Mouse (Mus musculus): ENCODE measurements around the gene Them7.

The Them7 gene

GRCm38 (mm10) chr2:105234278-105234677 is 10.2 kb downstream of the Them7 start:
- no peak for DNase-seq (ENCODE audit: low read depth, low spot score)

- DNase-seq (ENCODE audit: low read depth, low spot score) = no peak
Measured at GRCm38 (mm10) chr2:105235380-105236115, 11.4 kb downstream of the Them7 start.

- DNase-seq (ENCODE audit: low read depth, low spot score) = no peak
Measured at GRCm38 (mm10) chr2:105237424-105237823, 13.3 kb downstream of the Them7 start.

- DNase-seq (ENCODE audit: low read depth, low spot score) = no peak
Measured at GRCm38 (mm10) chr2:105237841-105238240, 13.7 kb downstream of the Them7 start.

DNA sequence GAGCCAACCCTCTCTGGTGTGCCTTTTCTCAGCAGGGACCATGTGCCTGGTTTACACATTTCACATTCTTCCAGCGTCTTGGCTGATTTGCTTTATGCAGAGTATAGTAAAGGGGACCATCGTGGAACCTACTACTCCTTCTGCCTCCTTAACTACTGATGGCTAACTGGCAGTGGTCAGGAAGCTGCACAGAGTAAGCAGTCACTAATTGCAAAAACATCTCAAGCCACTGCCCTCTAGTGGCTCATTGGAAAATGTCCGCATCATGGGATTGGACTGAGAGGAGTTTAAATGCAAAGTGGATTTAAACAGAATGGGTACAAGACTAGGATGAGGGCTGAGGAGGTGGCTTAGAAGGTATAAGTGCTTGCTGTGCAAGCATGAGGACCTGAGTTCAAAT is 14.7 kb downstream of the Them7 start:
- peak; percentile 68 for DNase-seq (ENCODE audit: low read depth, low spot score)

DNA sequence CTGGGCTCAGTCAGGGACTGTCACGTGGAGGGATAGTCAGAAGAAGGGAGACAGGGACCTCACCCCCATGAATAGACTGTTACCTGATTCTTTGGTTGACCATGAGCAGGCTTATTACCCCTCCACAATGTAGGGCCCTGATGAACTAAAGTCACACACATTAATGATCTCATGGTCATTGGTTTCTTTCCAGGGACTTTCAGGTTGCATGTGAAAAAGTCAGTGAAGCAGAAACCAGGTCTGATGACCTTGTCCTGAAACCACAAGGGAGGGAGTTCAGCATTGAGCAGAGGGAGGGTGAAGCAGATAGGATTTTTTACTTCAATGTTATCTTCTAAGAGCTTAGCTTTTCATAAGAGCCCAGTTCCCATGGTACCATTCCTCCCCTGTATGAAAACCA is 16.5 kb downstream of the Them7 start:
- DNase-seq (ENCODE audit: low read depth, low spot score) = no peak

- DNase-seq (ENCODE audit: low read depth, low spot score) = peak; percentile 76
Measured at GRCm38 (mm10) chr2:105242940-105243339, 18.8 kb downstream of the Them7 start.

- DNase-seq (ENCODE audit: low read depth, low spot score) = no peak
Measured at GRCm38 (mm10) chr2:105244733-105245132, 20.6 kb downstream of the Them7 start.

DNA sequence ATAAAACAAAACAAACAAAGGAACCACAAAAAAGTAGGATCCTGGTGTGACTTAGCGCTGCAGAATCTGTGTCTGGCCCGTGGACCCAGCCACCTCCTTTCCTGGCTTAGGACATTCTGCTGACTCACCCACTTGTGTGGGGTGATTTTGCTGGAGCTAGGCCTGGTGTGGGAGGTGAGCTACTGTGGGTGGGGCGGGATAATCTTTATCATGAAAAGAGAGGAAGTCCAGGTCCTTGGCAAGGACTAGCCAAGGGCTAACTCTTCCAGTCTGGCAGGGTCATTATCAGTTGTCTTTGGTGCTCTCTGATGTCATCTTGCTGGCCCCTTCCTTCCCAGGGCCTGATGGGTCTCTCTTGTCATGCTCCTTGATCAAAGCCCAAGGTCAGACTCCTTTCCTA is 27.9 kb downstream of the Them7 start:
- no peak for DNase-seq (ENCODE audit: low read depth, low spot score)

GRCm38 (mm10) chr2:105252824-105253223 is 28.7 kb downstream of the Them7 start:
- no peak for DNase-seq (ENCODE audit: low read depth, low spot score)

GRCm38 (mm10) chr2:105255457-105255856 is 31.3 kb downstream of the Them7 start:
- DNase-seq (ENCODE audit: low read depth, low spot score) = no peak

DNA sequence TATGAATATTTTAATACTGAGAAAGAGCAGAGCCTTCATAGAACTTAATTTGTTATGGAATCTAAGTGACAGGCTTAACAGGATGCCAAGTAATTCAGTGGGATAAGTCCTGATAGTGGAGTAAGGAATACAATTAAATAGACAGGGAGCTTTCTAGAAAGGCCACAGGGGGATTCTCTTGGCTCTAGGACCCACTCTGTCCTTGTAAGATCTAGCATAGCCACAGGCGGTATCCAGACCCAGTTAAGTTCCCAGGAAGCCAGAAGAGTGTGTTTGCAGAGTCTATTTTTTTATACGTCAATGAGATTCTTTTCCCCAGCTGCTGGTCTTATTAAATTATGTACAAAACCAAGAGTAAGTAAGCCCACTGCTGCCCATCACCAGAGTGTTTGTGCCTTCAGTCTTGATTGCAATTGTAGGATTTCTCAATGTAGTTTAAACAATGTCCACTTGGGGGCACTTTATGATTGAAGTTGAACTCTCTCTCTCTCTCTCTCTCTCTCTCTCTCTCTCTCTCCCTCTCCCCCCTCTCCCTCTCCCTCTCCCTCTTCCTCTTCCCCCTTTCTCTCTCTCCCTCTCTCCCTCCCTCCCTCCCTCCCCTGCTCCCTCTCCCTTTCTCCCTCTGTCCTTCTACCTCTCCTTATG is 32.4 kb downstream of the Them7 start:
- DNase-seq (ENCODE audit: low read depth, low spot score) = peak; percentile 41

- DNase-seq (ENCODE audit: low read depth, low spot score) = no peak
Measured at GRCm38 (mm10) chr2:105257376-105257775, 33.3 kb downstream of the Them7 start.

DNA sequence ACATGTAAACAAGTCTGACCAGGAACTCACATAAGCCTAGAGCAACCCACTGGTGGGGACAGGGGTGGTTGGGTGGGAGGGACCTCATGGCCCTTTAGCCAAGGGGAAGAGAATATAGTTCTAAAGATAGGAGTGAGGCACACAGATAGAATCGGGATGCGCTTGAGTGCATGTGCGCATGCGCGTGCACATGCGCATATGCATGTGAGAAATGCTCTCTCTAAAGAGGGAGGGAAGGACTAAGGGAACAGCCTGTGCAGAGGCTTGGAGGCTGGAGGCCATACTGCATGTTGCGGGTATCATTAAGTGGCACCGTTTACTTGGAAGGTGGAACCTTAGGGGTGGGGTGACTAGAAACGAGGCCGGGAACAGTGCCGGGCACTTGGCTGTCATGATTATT is 37.2 kb downstream of the Them7 start:
- DNase-seq (ENCODE audit: low read depth, low spot score) = no peak

- DNase-seq (ENCODE audit: low read depth, low spot score) = no peak
Measured at GRCm38 (mm10) chr2:105263219-105263618, 39.1 kb downstream of the Them7 start.

DNA sequence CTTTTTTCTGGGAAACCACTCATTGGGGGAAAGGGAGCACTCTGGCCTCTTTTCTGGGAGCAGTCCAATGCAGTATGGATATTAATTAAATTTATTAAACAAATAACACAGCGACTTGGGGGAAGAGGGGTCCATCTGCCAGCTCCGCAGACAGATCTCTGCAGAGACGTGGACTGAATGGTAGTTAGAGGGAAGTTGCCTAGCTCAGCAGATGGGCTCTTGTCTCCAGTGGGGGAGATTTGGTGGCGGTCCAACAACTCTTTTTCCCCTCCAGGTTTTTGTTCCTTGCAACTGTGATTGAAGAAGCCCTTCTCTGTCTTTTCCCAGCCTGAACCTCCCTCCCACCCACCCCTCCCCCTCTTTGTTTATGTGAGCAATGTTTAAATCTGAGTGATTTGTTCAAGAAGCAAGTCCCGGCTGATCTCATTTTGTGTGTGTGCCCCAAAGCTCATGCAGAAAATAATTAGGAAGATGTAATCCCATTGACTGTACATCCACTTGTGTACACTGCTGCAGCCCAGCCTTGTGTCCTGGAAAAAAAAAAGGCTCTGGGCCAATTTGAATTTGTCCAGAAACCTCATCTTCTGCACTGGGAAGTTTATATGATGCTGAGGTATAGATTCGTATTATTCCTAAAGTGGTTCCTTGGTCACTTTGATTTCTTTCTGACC is 58.4 kb downstream of the Them7 start:
- no peak for DNase-seq (ENCODE audit: low read depth, low spot score)

DNA sequence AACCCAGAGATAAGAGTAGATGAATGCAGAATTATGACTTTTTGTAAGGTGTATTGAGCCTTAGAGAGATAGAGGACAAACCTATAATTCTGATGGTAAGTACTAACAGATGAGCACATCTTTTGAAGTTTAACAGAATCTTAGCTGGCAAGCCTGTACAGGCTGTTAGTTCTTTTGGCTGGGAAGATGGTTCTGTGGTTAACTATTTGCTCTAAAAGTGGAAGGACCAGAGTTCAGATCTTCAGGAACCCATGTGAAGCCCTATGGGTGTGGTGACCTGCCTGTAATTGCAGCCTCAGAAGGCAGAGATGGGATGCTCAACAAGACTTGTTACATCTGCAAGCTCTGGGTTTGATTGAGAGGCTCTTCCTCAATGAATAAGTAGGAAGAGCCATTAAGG is 59.7 kb downstream of the Them7 start:
- no peak for DNase-seq (ENCODE audit: low read depth, low spot score)

- no peak for DNase-seq (ENCODE audit: low read depth, low spot score)
Measured at GRCm38 (mm10) chr2:105284855-105285254, 60.7 kb downstream of the Them7 start.

DNA sequence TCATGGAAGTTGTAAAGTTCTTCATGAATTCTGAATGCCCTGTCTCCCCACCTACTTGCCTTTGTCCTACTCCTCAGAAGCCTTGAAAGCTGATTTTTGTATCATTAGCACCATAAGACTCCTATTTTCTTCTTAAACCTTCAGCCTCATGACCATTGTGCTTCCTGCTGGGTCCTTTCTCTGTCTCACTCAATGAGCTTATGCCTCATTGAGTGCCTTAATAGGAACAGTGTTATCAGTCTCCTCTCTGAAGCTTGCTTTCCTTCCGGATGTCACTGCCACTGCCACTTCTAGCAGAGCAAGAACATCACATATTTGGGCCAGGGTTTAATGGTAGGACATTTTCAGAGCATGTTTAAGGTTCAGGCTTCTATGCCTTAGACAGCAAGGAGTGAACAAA is 71.7 kb downstream of the Them7 start:
- no peak for DNase-seq (ENCODE audit: low read depth, low spot score)

- no peak for DNase-seq (ENCODE audit: low read depth, low spot score)
Measured at GRCm38 (mm10) chr2:105298888-105299287, 74.8 kb downstream of the Them7 start.

- no peak for DNase-seq (ENCODE audit: low read depth, low spot score)
Measured at GRCm38 (mm10) chr2:105301082-105301481, 77.0 kb downstream of the Them7 start.

DNA sequence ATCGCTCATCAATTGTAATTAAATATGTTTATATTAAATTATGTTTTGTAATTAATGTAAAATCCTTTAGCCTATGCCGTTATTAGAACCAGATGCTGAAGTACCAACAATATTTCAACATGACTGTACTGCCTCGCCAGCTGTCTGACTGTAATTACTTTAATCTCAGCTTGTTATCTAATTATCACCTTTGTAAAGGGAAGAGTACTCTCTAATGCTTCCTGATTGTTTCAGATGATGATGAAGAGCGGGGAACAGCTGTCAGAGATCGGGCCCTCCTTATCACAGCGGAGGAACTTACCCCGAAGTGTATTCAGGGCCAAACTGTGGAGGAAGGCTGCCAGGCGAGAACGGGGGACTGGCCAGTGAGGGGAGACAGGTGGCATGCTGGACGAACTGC is 77.4 kb downstream of the Them7 start:
- DNase-seq (ENCODE audit: low read depth, low spot score) = no peak

DNA sequence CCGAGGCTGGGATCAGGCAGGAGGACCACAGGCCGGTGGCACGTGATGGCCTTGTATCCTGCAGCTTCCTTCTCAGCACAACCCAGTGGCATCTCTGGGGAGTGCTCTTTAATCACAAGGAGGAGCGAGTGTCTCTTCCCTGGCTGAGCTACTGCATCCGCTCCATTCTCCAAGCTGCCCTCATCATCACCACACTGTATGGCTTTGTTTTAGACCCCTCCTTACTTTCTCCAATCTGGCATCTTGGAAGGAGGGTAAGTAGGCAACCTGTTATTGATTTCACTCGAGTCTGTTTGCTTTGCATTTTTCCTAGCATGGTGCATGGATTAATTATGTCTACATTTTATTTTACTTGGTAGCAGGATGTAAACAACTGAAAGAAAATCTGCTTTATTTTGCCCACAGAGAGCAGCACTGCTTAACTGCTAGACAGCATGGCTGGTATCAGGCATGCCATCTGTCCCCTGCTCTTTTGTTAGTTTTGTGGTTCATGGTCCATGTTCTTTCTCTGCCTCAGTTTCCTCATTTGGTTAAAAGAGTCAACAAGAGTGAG is 79.9 kb downstream of the Them7 start:
- DNase-seq (ENCODE audit: low read depth, low spot score) = no peak

Data from forelimb bud, embryonic 11.5 days (tissue).